ENCODE assay signal across 27 mouse cellular contexts in genomic region chr12:85949667-85950066, GRCm38 (mm10).
DNase-seq lines count a peak whose midpoint lies in the region; ATAC-seq and TF ChIP-seq lines count a peak whose summit lies in the region.
"Had no signal": no experiment of that assay in that cellular context is flagged by ENCODE, and none has a peak within 500 bp of the region (broad histone marks: within the 10 kb centered on the region; RNA-seq: fewer than 3 reads in every experiment).

No protein-coding gene starts in this region.

- no peak for TF ChIP-seq CTCF in lung, embryonic 14.5 days (IDR thresholded peaks at IDR 0.05; ENCODE audit: low read depth)
- TF ChIP-seq CTCF in ES-Bruce4 (IDR thresholded peaks at IDR 0.05; ENCODE audit: low read depth, low read length): no peak
- TF ChIP-seq CTCF in stomach, postnatal 0 days (IDR thresholded peaks at IDR 0.05; ENCODE audit: low read depth): no peak

- no peak for TF ChIP-seq EP300 in ES-Bruce4 (IDR thresholded peaks at IDR 0.05; ENCODE audit: insufficient read depth, low read depth, low read length)
- no peak for TF ChIP-seq EP300 in stomach, postnatal 0 days (optimal IDR thresholded peaks at IDR 0.05)

- H3K4me3 ChIP-seq in lung, embryonic 14.5 days (ENCODE audit: low read depth, low read length): no peak overlapping the region
- H3K4me3 ChIP-seq in ES-Bruce4 (ENCODE audit: low read depth, low read length) (no peak overlapping the region), ES-E14 (ENCODE audit: insufficient read depth in 1 of 2, low read depth in 1 of 2, low read length in 2 of 2, poor library complexity in 1 of 2, severe bottlenecking in 1 of 2) (no peak overlapping the region)
- no peak overlapping the region for H3K4me3 ChIP-seq in stomach, postnatal 0 days (ENCODE audit: low read depth, low read length)
- no peak overlapping the region for H3K4me3 ChIP-seq in forebrain, embryonic 14.5 days (ENCODE audit: low read depth, low read length)
- H3K4me3 ChIP-seq: embryonic facial prominence, embryonic 10.5 days; embryonic facial prominence, embryonic 13.5 days; erythroblast, embryonic 14.5 days; forebrain, embryonic 12.5 days; hindbrain, embryonic 12.5 days; hindbrain, embryonic 15.5 days had no signal

- H3K36me3 ChIP-seq in lung, embryonic 14.5 days (ENCODE audit: insufficient read depth): 0 out of 2 replicates have a peak, but pooled peaks cover 5% of the 10 kb centered on the region
- H3K36me3 ChIP-seq in ES-Bruce4 (ENCODE audit: control insufficient read depth, insufficient read depth, low read length, poor library complexity, severe bottlenecking) (0 out of 2 replicates have a peak, but pooled peaks cover 2% of the 10 kb centered on the region), ES-E14 (ENCODE audit: control insufficient read depth, insufficient read depth, low read length, poor library complexity, severe bottlenecking) (peaks cover 3% of the 10 kb centered on the region; the same call in 1 of the 2 replicates)
- H3K36me3 ChIP-seq in stomach, postnatal 0 days (ENCODE audit: control insufficient read depth, insufficient read depth, low read length): no peaks in the 10 kb centered on the region
- 0 out of 2 replicates have a peak, but pooled peaks cover 2% of the 10 kb centered on the region for H3K36me3 ChIP-seq in forebrain, embryonic 14.5 days (ENCODE audit: control insufficient read depth, insufficient read depth, low read length)
- H3K36me3 ChIP-seq: forebrain, embryonic 12.5 days had no signal

- no peak overlapping the region for H3K4me2 ChIP-seq in lung, embryonic 14.5 days
- no peak overlapping the region for H3K4me2 ChIP-seq in stomach, postnatal 0 days (replicated peaks; ENCODE audit: low read depth)
- H3K4me2 ChIP-seq in forebrain, embryonic 14.5 days (ENCODE audit: low read length): no peak overlapping the region
- H3K4me2 ChIP-seq: embryonic facial prominence, embryonic 13.5 days; forebrain, embryonic 12.5 days; heart, embryonic 11.5 days; hindbrain, embryonic 12.5 days; hindbrain, embryonic 15.5 days had no signal

- WGBS in lung, embryonic 14.5 days: 80% methylated on average over 6 of the region's 6 CpGs
- WGBS in stomach, postnatal 0 days: 73% methylated on average over 6 of the region's 6 CpGs
- WGBS in forebrain, embryonic 14.5 days: 83% methylated on average over 6 of the region's 6 CpGs

- in situ Hi-C loops in ES-E14 (cut with MboI; ENCODE audit: low sequenced_read_pairs in 2 of 2, unreplicated experiment in 2 of 2): no loop called here

- H3K9me3 ChIP-seq in lung, embryonic 14.5 days (ENCODE audit: low read depth, low read length): no peaks in the 10 kb centered on the region
- H3K9me3 ChIP-seq in ES-Bruce4 (replicated peaks; ENCODE audit: control insufficient read depth, insufficient read depth, low read length, poor library complexity, severe bottlenecking) (no peaks in the 10 kb centered on the region), ES-E14 (ENCODE audit: control insufficient read depth, insufficient read depth, low read depth, low read length) (no peaks in the 10 kb centered on the region)
- no peaks in the 10 kb centered on the region for H3K9me3 ChIP-seq in stomach, postnatal 0 days (ENCODE audit: control insufficient read depth, low read length)
- no peaks in the 10 kb centered on the region for H3K9me3 ChIP-seq in forebrain, embryonic 14.5 days (replicated peaks; ENCODE audit: control insufficient read depth, low read length)
- H3K9me3 ChIP-seq: embryonic facial prominence, embryonic 10.5 days; embryonic facial prominence, embryonic 13.5 days; forebrain, embryonic 12.5 days; G1E; hindbrain, embryonic 12.5 days; hindbrain, embryonic 15.5 days had no signal

- no peak for DNase-seq in lung, embryonic 14.5 days
- DNase-seq in lung, postnatal 14 days: no peak
- DNase-seq in ES-E14 (ENCODE audit: low read depth, low spot score): peak; percentile 54
- DNase-seq in stomach, postnatal 0 days (ENCODE audit: low spot score): no peak
- no peak for DNase-seq in forebrain, embryonic 14.5 days (ENCODE audit: low spot score)
- DNase-seq: adrenal gland, adult 8-10 months; adrenal gland, postnatal 25 days; B cell, adult 2 months; cerebellum, adult 11-12 months; cerebellum, adult 8-10 months; cerebellum, postnatal 10 days; cerebellum, postnatal 36 days; embryo, embryonic 11 days; gastrocnemius, postnatal 10 days had no signal

- no peak overlapping the region for H3K9ac ChIP-seq in lung, embryonic 14.5 days
- H3K9ac ChIP-seq in ES-Bruce4 (ENCODE audit: low read depth, poor library complexity, severe bottlenecking) (no peak overlapping the region), ES-E14 (ENCODE audit: insufficient read depth, low read depth, low read length, poor library complexity, severe bottlenecking) (no peak overlapping the region)
- no peak overlapping the region for H3K9ac ChIP-seq in stomach, postnatal 0 days (ENCODE audit: low read length)
- no peak overlapping the region for H3K9ac ChIP-seq in forebrain, embryonic 14.5 days (ENCODE audit: low read length)
- H3K9ac ChIP-seq: embryonic facial prominence, embryonic 13.5 days; forebrain, embryonic 12.5 days; hindbrain, embryonic 12.5 days; hindbrain, embryonic 15.5 days had no signal

- no peak for ATAC-seq in lung, embryonic 14.5 days (ENCODE audit: insufficient read depth)
- ATAC-seq in stomach, postnatal 0 days (ENCODE audit: low FRiP score, low TSS enrichment): no peak
- no peak for ATAC-seq in forebrain, embryonic 14.5 days
- ATAC-seq: activated CD4-positive, CD25-positive, alpha-beta regulatory T cell, adult 4 months; forebrain, embryonic 16.5 days; Patski had no signal

- no peak for TF ChIP-seq POLR2A in ES-Bruce4 (IDR thresholded peaks at IDR 0.05; ENCODE audit: insufficient read depth, low read length)

- no peaks in the 10 kb centered on the region for H3K27me3 ChIP-seq in lung, embryonic 14.5 days (ENCODE audit: insufficient read depth, low read length)
- H3K27me3 ChIP-seq in ES-Bruce4 (ENCODE audit: control insufficient read depth, insufficient read depth, low read length, poor library complexity, severe bottlenecking): no peaks in the 10 kb centered on the region
- no peaks in the 10 kb centered on the region for H3K27me3 ChIP-seq in stomach, postnatal 0 days (ENCODE audit: control insufficient read depth, insufficient read depth, low read length)
- H3K27me3 ChIP-seq in forebrain, embryonic 14.5 days (replicated peaks; ENCODE audit: control insufficient read depth, insufficient read depth, low read length): no peaks in the 10 kb centered on the region
- H3K27me3 ChIP-seq: CH12.LX; embryonic facial prominence, embryonic 13.5 days; forebrain, embryonic 12.5 days; hindbrain, embryonic 12.5 days; hindbrain, embryonic 15.5 days; Patski had no signal

- H3K27ac ChIP-seq in lung, embryonic 14.5 days (ENCODE audit: low read depth): peak overlapping the region; percentile 37; the same call in 1 of the 2 replicates
- H3K27ac ChIP-seq in ES-Bruce4 (ENCODE audit: insufficient read depth, low read length) (peak overlapping the region; percentile 46), ES-E14 (ENCODE audit: insufficient read depth, low read depth, low read length, poor library complexity, severe bottlenecking) (no peak overlapping the region)
- H3K27ac ChIP-seq in stomach, postnatal 0 days (replicated peaks): no peak overlapping the region
- no peak overlapping the region for H3K27ac ChIP-seq in forebrain, embryonic 14.5 days (ENCODE audit: low read depth, low read length)
- H3K27ac ChIP-seq: embryonic facial prominence, embryonic 10.5 days; embryonic facial prominence, embryonic 13.5 days; forebrain, embryonic 12.5 days; hindbrain, embryonic 12.5 days; hindbrain, embryonic 15.5 days had no signal

- H3K4me1 ChIP-seq in lung, embryonic 14.5 days (ENCODE audit: insufficient read depth): no peaks in the 10 kb centered on the region
- H3K4me1 ChIP-seq in ES-Bruce4 (ENCODE audit: control insufficient read depth, insufficient read depth, low read length) (peaks cover 5% of the 10 kb centered on the region), ES-E14 (ENCODE audit: control insufficient read depth in 2 of 2, insufficient read depth in 2 of 2, low read length in 2 of 2, poor library complexity in 1 of 2) (peaks cover 2 to 3% of the 10 kb centered on the region in 2 experiments; a peak in 2 of 4 replicates)
- H3K4me1 ChIP-seq in stomach, postnatal 0 days (replicated peaks; ENCODE audit: control insufficient read depth, insufficient read depth): no peaks in the 10 kb centered on the region
- H3K4me1 ChIP-seq in forebrain, embryonic 14.5 days (ENCODE audit: control insufficient read depth, insufficient read depth, low read length): no peaks in the 10 kb centered on the region
- H3K4me1 ChIP-seq: embryonic facial prominence, embryonic 10.5 days; forebrain, embryonic 12.5 days; hindbrain, embryonic 12.5 days; hindbrain, embryonic 15.5 days had no signal

TF ChIP-seq in ES-E14, 5 proteins besides CTCF, POLR2A, EP300 and RAD21:
- TF ChIP-seq MAFK (IDR thresholded peaks at IDR 0.05; ENCODE audit: insufficient read depth, low read depth, low read length): peak; percentile 11; the same call in 1 of the 2 replicates
- no peak for TF ChIP-seq ZC3H11A (IDR thresholded peaks at IDR 0.05; ENCODE audit: borderline replicate concordance, low read depth, low read length)
- TF ChIP-seq HCFC1 (IDR thresholded peaks at IDR 0.05; ENCODE audit: borderline replicate concordance, insufficient read depth, low read length): no peak

Comparison
In these comparisons a context has a peak if more than half of its experiments do, and no peak if none do; other contexts are left out.
1. H3K27ac ChIP-seq: peak in lung, embryonic 14.5 days (single experiment) and ES-Bruce4 (single experiment); none in ES-E14 (single experiment), stomach, postnatal 0 days (single experiment) and forebrain, embryonic 14.5 days (single experiment).